Mouse (Mus musculus): ENCODE measurements around the gene Nme6. TPM values are rescaled to one million over a fixed set of nuclear protein-coding genes. Genes with fewer than 3 reads are reported as not detected.
A peak's percentile ranks its signal among the peaks of the same experiment; 100 is the strongest.
"Not testable (repeated sequence)": the region's sequence is repeated elsewhere in the genome, so short reads cannot be mapped to it uniquely, and the experiment has no call there.

Nme6 gene
- 96.6 and 98.4 TPM in 2 replicates for polyA plus RNA-seq (2014; fragmentation: Nextera tagmentation; extraction: Ambion mirVana)

GRCm38 (mm10) chr9:109832391-109833087 lies at the start of gene Nme6:
Gene Nme6, plus strand, starts transcription at chr9:109832749.
- Histone ChIP-seq H3K27me3 (ENCODE audit: control insufficient read depth, insufficient read depth, low read length) (no peaks in the 10 kb centered on the region), H3K36me3 (ENCODE audit: control insufficient read depth, insufficient read depth, low read length) (no peaks in the 10 kb centered on the region)

GRCm38 (mm10) chr9:109790570-109790969 lies 42.0 kb upstream of the Nme6 start, which contains the start of gene Fbxw27:
Gene Fbxw27, minus strand, starts transcription at chr9:109790670.
- ATAC-seq (ENCODE audit: low FRiP score), result not testable (repeated sequence)

More at GRCm38 (mm10) chr9:109832391-109833087, at the start of gene Nme6:
- ATAC-seq (ENCODE audit: low FRiP score), result peak; percentile 98
- H3K9ac ChIP-seq (ENCODE audit: low read length), result peak within 1 kb of the TSS; percentile 75
- DNase-seq (ENCODE audit: low spot score, missing footprints), result peak; percentile 100
- peaks cover 6% of the 10 kb centered on the region; the same call in 1 of the 2 replicates for H3K4me1 ChIP-seq (ENCODE audit: control insufficient read depth, insufficient read depth, low read length)
- H3K4me2 ChIP-seq, result peak within 1 kb of the TSS; percentile 92
- no peaks in the 10 kb centered on the region for H3K9me3 ChIP-seq (ENCODE audit: control insufficient read depth, low read length)
- under 1% methylated on average over 32 of the region's 32 CpGs for WGBS
- H3K4me3 ChIP-seq (ENCODE audit: low read depth, low read length), result peak within 1 kb of the TSS; percentile 63
- H3K27ac ChIP-seq (ENCODE audit: low read depth, low read length), result no peak within 1 kb of the TSS; the same call in 1 of the 2 replicates

DNA sequence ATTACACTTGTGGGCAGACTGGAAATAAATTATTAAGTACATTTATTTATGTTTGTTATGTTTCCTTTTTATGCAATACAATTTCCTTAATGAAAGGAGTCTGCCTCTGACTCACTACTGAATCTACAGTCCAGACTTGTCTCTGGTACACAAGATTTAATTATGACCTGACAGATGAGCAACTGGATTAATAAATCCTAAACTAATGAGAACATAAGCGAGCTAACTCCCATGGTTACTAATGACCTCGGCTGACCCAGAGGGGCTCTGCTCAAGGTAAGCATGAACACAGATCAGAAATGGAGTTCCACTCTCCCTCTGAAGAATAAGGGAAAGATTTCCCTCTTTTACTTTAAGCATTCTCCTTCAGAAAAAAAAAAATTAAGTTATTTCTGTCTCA lies 37.3 kb upstream of the Nme6 start:
- WGBS, result 79% methylated on average over 2 of the region's 2 CpGs
- Histone ChIP-seq H3K9ac (ENCODE audit: low read length) (no peak overlapping the region), H3K4me3 (ENCODE audit: low read depth, low read length) (no peak overlapping the region), H3K4me1 (ENCODE audit: control insufficient read depth, insufficient read depth, low read length) (no peaks in the 10 kb centered on the region), H3K4me2 (no peak overlapping the region), H3K27me3 (ENCODE audit: control insufficient read depth, insufficient read depth, low read length) (no peaks in the 10 kb centered on the region), H3K27ac (ENCODE audit: low read depth, low read length) (no peak overlapping the region), H3K9me3 (ENCODE audit: control insufficient read depth, low read length) (no peaks in the 10 kb centered on the region), H3K36me3 (ENCODE audit: control insufficient read depth, insufficient read depth, low read length) (no peaks in the 10 kb centered on the region)
- DNase-seq (ENCODE audit: low spot score, missing footprints) (no peak), ATAC-seq (ENCODE audit: low FRiP score) (no peak)

More at GRCm38 (mm10) chr9:109790570-109790969, 42.0 kb upstream of the Nme6 start, which contains the start of gene Fbxw27:
- not testable (repeated sequence) for H3K4me2 ChIP-seq; DNase-seq (ENCODE audit: low spot score, missing footprints); H3K36me3 ChIP-seq (ENCODE audit: control insufficient read depth, insufficient read depth, low read length); H3K4me3 ChIP-seq (ENCODE audit: low read depth, low read length); H3K27ac ChIP-seq (ENCODE audit: low read depth, low read length); H3K9ac ChIP-seq (ENCODE audit: low read length); H3K27me3 ChIP-seq (ENCODE audit: control insufficient read depth, insufficient read depth, low read length); H3K9me3 ChIP-seq (ENCODE audit: control insufficient read depth, low read length); H3K4me1 ChIP-seq (ENCODE audit: control insufficient read depth, insufficient read depth, low read length)
- whole genome bisulfite sequencing, result 83% methylated on average over 4 of the region's 4 CpGs

DNA sequence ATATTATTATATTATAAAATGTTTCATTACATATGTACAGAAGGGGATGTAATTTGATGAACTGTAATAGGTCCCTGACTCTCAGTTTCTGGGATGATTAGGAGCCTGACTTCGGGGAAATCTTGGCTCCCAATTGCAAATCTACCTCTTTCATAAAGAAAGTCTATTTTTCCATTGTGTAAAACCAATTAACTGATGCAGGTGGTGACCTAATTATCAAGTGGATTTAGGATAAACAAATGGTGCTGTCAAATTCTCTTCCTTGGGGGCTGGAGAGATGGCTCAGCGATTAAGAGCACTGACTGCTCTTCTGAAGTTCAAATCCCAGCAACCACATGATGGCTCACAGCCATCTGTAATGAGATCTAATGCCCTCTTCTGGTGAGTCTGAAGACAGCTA lies 36.7 kb upstream of the Nme6 start:
- Histone ChIP-seq H3K4me2 (no peak overlapping the region), H3K36me3 (ENCODE audit: control insufficient read depth, insufficient read depth, low read length) (no peaks in the 10 kb centered on the region), H3K9me3 (ENCODE audit: control insufficient read depth, low read length) (no peaks in the 10 kb centered on the region), H3K9ac (ENCODE audit: low read length) (no peak overlapping the region), H3K27me3 (ENCODE audit: control insufficient read depth, insufficient read depth, low read length) (no peaks in the 10 kb centered on the region), H3K27ac (ENCODE audit: low read depth, low read length) (no peak overlapping the region), H3K4me1 (ENCODE audit: control insufficient read depth, insufficient read depth, low read length) (no peaks in the 10 kb centered on the region), H3K4me3 (ENCODE audit: low read depth, low read length) (no peak overlapping the region)
- 67% methylated on average over 2 of the region's 2 CpGs for WGBS
- no peak for ATAC-seq (ENCODE audit: low FRiP score)
- no peak for DNase-seq (ENCODE audit: low spot score, missing footprints)

- no peaks in the 10 kb centered on the region for H3K36me3 ChIP-seq (ENCODE audit: control insufficient read depth, insufficient read depth, low read length)
- DNase-seq (ENCODE audit: low spot score, missing footprints) (no peak), ATAC-seq (ENCODE audit: low FRiP score) (0 out of 2 replicates have a peak, but pooled peaks have one; percentile 24)
- no peak overlapping the region for H3K4me2 ChIP-seq
- H3K9me3 ChIP-seq (ENCODE audit: control insufficient read depth, low read length), result no peaks in the 10 kb centered on the region
- H3K4me1 ChIP-seq (ENCODE audit: control insufficient read depth, insufficient read depth, low read length), result no peaks in the 10 kb centered on the region
- 96% methylated on average over 1 of the region's 1 CpGs for WGBS
- H3K27ac ChIP-seq (ENCODE audit: low read depth, low read length), result no peak overlapping the region
- H3K9ac ChIP-seq (ENCODE audit: low read length), result no peak overlapping the region
- no peaks in the 10 kb centered on the region for H3K27me3 ChIP-seq (ENCODE audit: control insufficient read depth, insufficient read depth, low read length)
- no peak overlapping the region for H3K4me3 ChIP-seq (ENCODE audit: low read depth, low read length)
Observed at GRCm38 (mm10) chr9:109798051-109798450, 34.5 kb upstream of the Nme6 start.

DNA sequence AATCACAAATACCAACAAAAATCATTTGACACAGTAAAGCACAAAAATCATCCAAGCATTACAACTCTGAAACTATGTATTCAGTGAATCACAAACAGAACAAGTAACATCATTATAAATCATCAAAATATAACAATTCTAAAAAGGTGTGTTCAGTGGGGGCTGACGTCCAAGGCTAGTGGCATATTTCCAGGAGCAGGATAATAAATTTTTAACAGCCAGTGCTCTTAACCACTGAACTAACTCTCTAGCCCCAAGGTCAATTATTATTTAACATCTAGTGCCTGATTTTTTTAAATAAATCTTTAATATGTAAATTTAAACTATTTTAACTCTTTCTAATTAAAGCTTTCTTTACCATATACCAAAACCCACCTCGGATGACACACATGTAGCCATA lies 27.0 kb upstream of the Nme6 start:
- H3K4me3 ChIP-seq (ENCODE audit: low read depth, low read length); H3K27ac ChIP-seq (ENCODE audit: low read depth, low read length); H3K36me3 ChIP-seq (ENCODE audit: control insufficient read depth, insufficient read depth, low read length); H3K4me2 ChIP-seq; H3K4me1 ChIP-seq (ENCODE audit: control insufficient read depth, insufficient read depth, low read length); ATAC-seq (ENCODE audit: low FRiP score); DNase-seq (ENCODE audit: low spot score, missing footprints); H3K9ac ChIP-seq (ENCODE audit: low read length); H3K9me3 ChIP-seq (ENCODE audit: control insufficient read depth, low read length); H3K27me3 ChIP-seq (ENCODE audit: control insufficient read depth, insufficient read depth, low read length): not testable (repeated sequence)
- 94% methylated on average over 2 of the region's 2 CpGs for WGBS

DNA sequence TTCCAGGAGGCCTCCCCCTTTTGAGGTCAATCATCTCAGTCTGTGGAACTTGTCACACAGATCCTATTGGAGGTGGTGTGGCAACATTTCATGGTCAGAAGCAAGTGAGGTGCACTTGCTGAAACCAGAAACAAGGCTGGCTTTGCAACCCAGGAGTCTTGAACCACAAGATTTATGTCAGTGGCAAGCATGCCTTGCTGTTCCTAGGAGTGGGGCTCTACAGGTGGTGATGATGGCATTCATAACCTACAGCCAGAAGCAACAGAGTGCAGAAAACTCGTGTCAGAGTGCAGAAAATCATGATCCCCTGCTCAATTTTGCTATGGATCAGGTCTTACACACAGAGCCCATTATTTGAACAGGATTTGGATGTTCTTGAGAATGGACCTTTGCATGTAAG lies 26.3 kb upstream of the Nme6 start:
- H3K9me3 ChIP-seq (ENCODE audit: control insufficient read depth, low read length), result no peaks in the 10 kb centered on the region
- no peak overlapping the region for H3K4me3 ChIP-seq (ENCODE audit: low read depth, low read length)
- WGBS, result 52% methylated on average over 1 of the region's 1 CpGs
- no peaks in the 10 kb centered on the region for H3K4me1 ChIP-seq (ENCODE audit: control insufficient read depth, insufficient read depth, low read length)
- H3K9ac ChIP-seq (ENCODE audit: low read length), result no peak overlapping the region
- H3K27ac ChIP-seq (ENCODE audit: low read depth, low read length), result no peak overlapping the region
- no peak overlapping the region for H3K4me2 ChIP-seq
- ATAC-seq (ENCODE audit: low FRiP score) (no peak), DNase-seq (ENCODE audit: low spot score, missing footprints) (no peak)
- no peaks in the 10 kb centered on the region for H3K27me3 ChIP-seq (ENCODE audit: control insufficient read depth, insufficient read depth, low read length)
- H3K36me3 ChIP-seq (ENCODE audit: control insufficient read depth, insufficient read depth, low read length), result no peaks in the 10 kb centered on the region

DNA sequence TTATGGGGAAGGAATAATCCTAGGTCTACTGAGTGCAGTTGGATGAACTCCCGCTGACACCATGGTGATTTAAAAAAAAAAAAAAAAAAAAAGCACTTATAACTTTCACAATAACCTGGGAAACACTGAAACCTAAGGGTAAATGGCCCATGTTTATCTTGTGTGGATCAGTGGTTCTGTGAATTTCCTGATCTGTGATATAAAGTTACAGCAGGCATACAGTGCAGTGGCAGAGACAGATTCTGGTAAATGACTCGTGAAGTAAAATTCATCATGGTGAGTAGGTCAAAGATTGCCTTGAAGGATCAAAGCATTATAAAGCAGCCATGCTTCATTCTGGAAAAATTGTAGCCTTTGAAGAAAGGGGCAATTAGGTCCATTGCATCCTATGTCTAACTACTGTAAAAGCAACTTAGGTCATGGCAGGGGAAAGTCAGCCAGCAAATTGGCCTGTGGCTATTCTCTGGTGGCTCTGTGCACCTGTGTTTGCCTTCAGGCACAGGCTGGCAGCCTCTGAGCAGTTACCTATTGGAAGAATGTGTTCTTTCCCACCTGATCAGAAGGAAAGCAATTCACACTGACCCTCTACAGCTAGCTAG lies 25.8 kb upstream of the Nme6 start:
- 92% methylated on average over 2 of the region's 2 CpGs for WGBS
- Histone ChIP-seq H3K4me1 (ENCODE audit: control insufficient read depth, insufficient read depth, low read length) (no peaks in the 10 kb centered on the region), H3K9me3 (ENCODE audit: control insufficient read depth, low read length) (no peaks in the 10 kb centered on the region), H3K27me3 (ENCODE audit: control insufficient read depth, insufficient read depth, low read length) (no peaks in the 10 kb centered on the region), H3K4me3 (ENCODE audit: low read depth, low read length) (no peak overlapping the region), H3K36me3 (ENCODE audit: control insufficient read depth, insufficient read depth, low read length) (no peaks in the 10 kb centered on the region), H3K9ac (ENCODE audit: low read length) (no peak overlapping the region), H3K27ac (ENCODE audit: low read depth, low read length) (no peak overlapping the region), H3K4me2 (no peak overlapping the region)
- DNase-seq (ENCODE audit: low spot score, missing footprints) (peak; percentile 64), ATAC-seq (ENCODE audit: low FRiP score) (no peak)

DNA sequence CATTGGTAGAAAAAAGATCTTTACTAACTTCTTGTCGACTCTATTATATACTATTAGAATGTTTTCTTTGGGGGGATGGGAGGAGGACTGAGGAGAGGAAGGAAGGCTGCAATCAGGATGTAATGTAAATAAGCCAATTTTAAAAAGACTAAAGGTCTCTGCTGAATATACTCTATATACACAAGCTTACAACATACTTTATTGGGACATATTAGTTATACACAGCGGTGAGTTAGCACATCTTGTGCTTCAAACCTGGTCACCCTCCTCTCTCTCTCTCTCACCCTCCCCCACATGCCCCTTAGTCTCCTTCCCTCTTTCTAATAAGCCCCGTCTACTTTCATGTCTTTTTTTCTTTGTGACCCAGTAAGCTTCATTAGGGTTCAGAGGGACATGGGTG lies 24.7 kb upstream of the Nme6 start:
- H3K9me3 ChIP-seq (ENCODE audit: control insufficient read depth, low read length), result no peaks in the 10 kb centered on the region
- no peaks in the 10 kb centered on the region for H3K4me1 ChIP-seq (ENCODE audit: control insufficient read depth, insufficient read depth, low read length)
- H3K27ac ChIP-seq (ENCODE audit: low read depth, low read length), result no peak overlapping the region
- H3K27me3 ChIP-seq (ENCODE audit: control insufficient read depth, insufficient read depth, low read length), result no peaks in the 10 kb centered on the region
- no peaks in the 10 kb centered on the region for H3K36me3 ChIP-seq (ENCODE audit: control insufficient read depth, insufficient read depth, low read length)
- ATAC-seq (ENCODE audit: low FRiP score) (no peak), DNase-seq (ENCODE audit: low spot score, missing footprints) (no peak)
- whole genome bisulfite sequencing, result 61% methylated on average over 3 of the region's 3 CpGs
- H3K4me3 ChIP-seq (ENCODE audit: low read depth, low read length), result no peak overlapping the region
- H3K4me2 ChIP-seq, result no peak overlapping the region
- H3K9ac ChIP-seq (ENCODE audit: low read length), result no peak overlapping the region

All from midbrain, embryonic 11.5 days (tissue).